Mouse (Mus musculus) right cerebral cortex, postnatal 25 days (tissue): ENCODE data around the gene Fam107a.

Experiments
- DNase-seq: peaks from one replicate; pipeline ENCODE4 v3.0.0; 2022

Fam107a gene

DNA sequence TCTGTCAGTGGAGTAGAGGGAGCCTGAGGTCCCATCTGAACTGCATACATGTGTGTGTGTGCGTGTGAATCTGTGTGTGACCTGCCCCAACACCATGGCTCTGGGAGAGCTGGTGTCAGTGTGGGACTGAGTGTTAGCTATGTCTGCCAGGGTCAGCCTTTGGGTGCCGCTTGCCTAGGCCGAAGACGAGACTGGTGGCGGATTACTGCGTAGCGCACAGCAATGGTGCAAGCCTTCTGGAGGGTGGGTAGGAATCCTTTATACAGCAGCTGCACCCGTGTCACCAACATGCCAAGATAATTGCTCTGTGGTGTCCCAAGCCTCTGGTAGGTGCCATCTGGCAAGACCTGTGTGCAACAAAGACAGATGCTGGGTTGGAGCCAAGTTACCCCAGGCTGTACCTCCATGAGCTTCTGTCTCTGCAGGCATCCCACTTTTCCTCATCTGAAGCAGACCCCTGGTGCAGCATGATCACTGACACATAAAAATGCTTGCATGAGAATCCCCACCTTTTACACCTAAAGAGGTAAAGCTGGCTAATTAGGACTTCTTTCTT is 66.4 kb downstream of the Fam107a start:
- DNase-seq: no peak

DNA sequence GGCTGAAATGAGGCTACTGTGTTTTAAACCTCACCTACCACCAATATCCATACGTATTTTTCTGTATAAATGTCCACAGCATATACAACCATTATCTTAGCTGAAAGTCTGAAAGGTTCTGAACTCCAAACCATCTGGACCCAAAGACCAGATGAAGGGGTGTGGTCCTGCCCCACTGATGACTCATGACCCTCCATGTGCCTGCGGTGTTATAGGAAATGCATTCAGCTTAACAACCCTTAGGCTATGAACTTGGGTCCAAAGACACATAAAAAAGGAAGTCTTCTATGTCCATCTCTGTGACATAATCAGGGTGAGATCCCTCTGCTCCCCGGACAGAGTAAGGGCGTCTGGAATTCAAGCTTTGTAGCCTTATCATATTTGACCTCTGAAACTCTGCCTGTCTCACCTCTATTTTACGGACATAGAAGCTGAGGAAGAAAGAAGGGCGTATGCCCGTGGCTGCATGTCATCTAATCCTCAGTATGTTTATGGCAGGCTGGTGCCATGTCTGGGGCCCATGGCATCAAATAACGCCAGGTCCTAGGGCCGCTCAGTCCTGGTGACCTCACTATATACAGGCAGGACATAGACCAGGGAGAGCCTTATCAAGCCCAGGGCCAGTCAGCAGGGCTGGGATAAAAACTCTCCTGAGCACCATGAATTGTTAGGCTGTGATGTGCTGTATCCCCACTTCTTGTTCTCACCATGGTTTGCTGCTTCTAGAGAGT is 67.5 kb downstream of the Fam107a start:
- no peak for DNase-seq

DNA sequence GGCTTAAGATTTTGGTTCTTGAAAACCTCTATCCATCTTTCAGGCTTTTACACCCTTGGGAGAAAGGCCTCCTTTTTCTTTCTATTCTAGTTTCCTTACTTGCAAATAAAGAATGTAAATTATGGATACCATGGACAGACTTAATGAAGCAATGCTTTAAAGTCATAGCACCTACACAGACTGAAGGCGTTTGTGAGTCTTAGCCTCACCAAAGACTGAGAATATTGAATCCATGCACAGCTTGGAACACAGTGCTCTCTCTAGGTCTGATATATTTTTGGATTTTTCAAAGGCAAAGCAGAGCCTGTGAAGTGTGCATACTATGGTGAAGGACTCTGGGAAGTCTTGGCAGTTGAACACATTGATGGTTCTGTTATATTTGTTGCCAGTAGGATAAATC is 68.6 kb downstream of the Fam107a start:
- no peak for DNase-seq

DNA sequence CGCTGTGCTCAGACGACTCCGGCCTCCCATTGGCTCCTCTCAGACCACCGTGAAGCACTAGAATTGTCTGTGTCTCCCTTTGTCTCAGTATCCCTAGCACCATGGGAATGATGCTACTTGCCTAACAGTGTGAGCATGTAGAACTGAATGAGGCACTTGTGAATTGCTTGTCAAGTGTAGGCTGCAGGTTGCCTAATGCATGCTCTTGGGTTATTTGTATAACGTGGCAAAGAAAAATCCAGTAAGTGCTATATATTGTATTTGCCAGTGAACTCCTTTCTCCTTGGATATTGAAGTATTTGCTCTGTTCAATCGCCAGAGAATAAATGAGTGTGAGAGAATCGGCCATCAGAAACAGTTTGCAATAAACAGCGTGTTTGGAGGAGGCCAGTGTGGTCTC is 70.9 kb downstream of the Fam107a start:
- DNase-seq: no peak
